Mouse (Mus musculus) inflammation-experienced regulatory T-cells, adult 6 months (primary cell): ENCODE results near the gene Pnck. TPM values are rescaled to one million over a fixed set of nuclear protein-coding genes. Genes with fewer than 3 reads are reported as not detected.

ENCODE experiments used
- ATAC-seq: one replicate; pipeline ENCODE4 v1.8.0; 2017
- polyA plus RNA-seq, 3 experiments: library from polyadenylated mRNA; unstranded; fragments of 100-300 nt; shearing (Covaris generic); gene quantifications; one replicate each; pipeline ENCODE4 v1.2.1; 2017

The Pnck gene
- 1 to 10 TPM in 2 of 3 experiments, under 1 TPM in 1; 0.48 to 4.1 (median 2.3) TPM for polyA plus RNA-seq

- peak; percentile 50 for ATAC-seq
Measured at GRCm38 (mm10) chrX:73659575-73660283, at the start of gene Pnck. Pnck (minus strand) TSS chrX:73660117.

GRCm38 (mm10) chrX:73700472-73700871 is 40.6 kb upstream of the Pnck start:
- ATAC-seq = no peak

GRCm38 (mm10) chrX:73690917-73691629 is 31.2 kb upstream of the Pnck start:
- ATAC-seq = peak; percentile 58

GRCm38 (mm10) chrX:73685629-73686028 is 25.7 kb upstream of the Pnck start:
- no peak for ATAC-seq

GRCm38 (mm10) chrX:73684978-73685377 is 25.1 kb upstream of the Pnck start:
- no peak for ATAC-seq

- ATAC-seq = no peak
Measured at GRCm38 (mm10) chrX:73684156-73684555, 24.2 kb upstream of the Pnck start.

GRCm38 (mm10) chrX:73676668-73677067 is 16.8 kb upstream of the Pnck start:
- no peak for ATAC-seq

GRCm38 (mm10) chrX:73675231-73675630 is 15.3 kb upstream of the Pnck start:
- no peak for ATAC-seq

GRCm38 (mm10) chrX:73673968-73674661 is 14.2 kb upstream of the Pnck start:
- no peak for ATAC-seq

GRCm38 (mm10) chrX:73673619-73673967 is 13.7 kb upstream of the Pnck start:
- ATAC-seq = no peak

GRCm38 (mm10) chrX:73672879-73673618 is 13.1 kb upstream of the Pnck start, which contains the start of gene Slc6a8:
Slc6a8 (plus strand) TSS chrX:73673150.
- ATAC-seq = peak; percentile 29

- peak; percentile 78 for ATAC-seq
Measured at GRCm38 (mm10) chrX:73672031-73672431, 12.1 kb upstream of the Pnck start.

GRCm38 (mm10) chrX:73663143-73663542 is 3.2 kb upstream of the Pnck start:
- no peak for ATAC-seq

- ATAC-seq = no peak
Measured at GRCm38 (mm10) chrX:73660284-73660665, 358 bp upstream of the Pnck start.

- no peak for ATAC-seq
Measured at GRCm38 (mm10) chrX:73658936-73659574, 862 bp downstream of the Pnck start.

- no peak for ATAC-seq
Measured at GRCm38 (mm10) chrX:73658391-73658790, 1.5 kb downstream of the Pnck start.

- ATAC-seq = no peak
Measured at GRCm38 (mm10) chrX:73655529-73655928, 4.4 kb downstream of the Pnck start.

- peak; percentile 82 for ATAC-seq
Measured at GRCm38 (mm10) chrX:73654177-73654576, 5.7 kb downstream of the Pnck start.

- no peak for ATAC-seq
Measured at GRCm38 (mm10) chrX:73653392-73653791, 6.5 kb downstream of the Pnck start.

- no peak for ATAC-seq
Measured at GRCm38 (mm10) chrX:73650869-73651268, 9.0 kb downstream of the Pnck start.

GRCm38 (mm10) chrX:73645121-73645520 is 14.8 kb downstream of the Pnck start:
- no peak for ATAC-seq

- no peak for ATAC-seq
Measured at GRCm38 (mm10) chrX:73639901-73640469, 19.9 kb downstream of the Pnck start.
